Mouse (Mus musculus) intestine, embryonic 16.5 days (tissue): ENCODE results near the gene Ywhab. TPM values are rescaled to one million over a fixed set of nuclear protein-coding genes. Genes with fewer than 3 reads are reported as not detected.

Source experiments
- ATAC-seq: fragments of 200-750 bp; cut with Nextera tagmentation; 2 replicates; pipeline ENCODE4 v1.8.0; 2017; ENCODE audit warnings: moderate TSS enrichment, moderate library complexity
- H3K27ac ChIP-seq: fragments of 300-500 bp; sonication (generic); 2 replicates; pipeline ENCODE4 v1.5.1; 2014; ENCODE audit warnings: mild to moderate bottlenecking, low read length
- H3K27me3 ChIP-seq: fragments of 300-500 bp; sonication (generic); replicated peaks from 2 replicates; pipeline ENCODE4 v1.6.1; 2014; ENCODE audit warnings: low read length, control low read depth, mixed read lengths; ENCODE audit not compliant: control insufficient read depth, insufficient read depth
- H3K36me3 ChIP-seq: fragments of 300-500 bp; sonication (generic); 2 replicates; pipeline ENCODE4 v1.6.1; 2014; ENCODE audit warnings: low read length, control low read depth; ENCODE audit not compliant: control insufficient read depth, insufficient read depth
- H3K4me1 ChIP-seq: fragments of 300-500 bp; sonication (generic); 2 replicates; pipeline ENCODE4 v1.6.1; 2014; ENCODE audit warnings: low read length, control low read depth, mixed read lengths; ENCODE audit not compliant: control insufficient read depth, insufficient read depth
- H3K4me2 ChIP-seq: fragments of 300-500 bp; sonication (generic); 2 replicates; pipeline ENCODE4 v1.6.1; 2014; ENCODE audit warnings: low read depth, low read length, control low read depth
- H3K4me3 ChIP-seq: fragments of 300-500 bp; sonication (generic); 2 replicates; pipeline ENCODE4 v1.5.1; 2014; ENCODE audit warnings: mild to moderate bottlenecking, low read length
- H3K9ac ChIP-seq: fragments of 300-500 bp; sonication (generic); 2 replicates; pipeline ENCODE4 v1.6.1; 2014; ENCODE audit warnings: low read depth, low read length
- H3K9me3 ChIP-seq: fragments of 300-500 bp; sonication (generic); 2 replicates; pipeline ENCODE4 v1.6.1; 2016; ENCODE audit warnings: low read length, control low read depth; ENCODE audit not compliant: control insufficient read depth
- WGBS: fragments of 180-500 bp; shearing (Covaris S2); extraction: QIAGEN DNeasy Blood & Tissue Kit; methylation state at CpG from one replicate; pipeline ENCODE4 v1.1.7; 2014; 5-methylcytosine and 5-hydroxymethylcytosine counted together
- polyA plus RNA-seq: library from polyadenylated mRNA; unstranded; fragments of >200 nt; fragmentation: Nextera tagmentation; extraction: Ambion mirVana; gene quantifications from 2 replicates; pipeline ENCODE4 v1.2.1, GENCODE M21; 2015

Gene Ywhab
- polyA plus RNA-seq, 1 experiment from 2014 or later: 238 TPM

GRCm38 (mm10) chr2:164053767-164054166 is 59.0 kb downstream of the Ywhab start:
- Histone ChIP-seq H3K27ac (no peak overlapping the region), H3K36me3 (peaks cover 16% of the 10 kb centered on the region), H3K9ac (no peak overlapping the region), H3K4me2 (no peak overlapping the region), H3K27me3 (no peaks in the 10 kb centered on the region), H3K9me3 (no peaks in the 10 kb centered on the region), H3K4me3 (no peak overlapping the region), H3K4me1 (no peaks in the 10 kb centered on the region)
- 87% methylated on average over 8 of the region's 8 CpGs for WGBS
- ATAC-seq: no peak

DNA sequence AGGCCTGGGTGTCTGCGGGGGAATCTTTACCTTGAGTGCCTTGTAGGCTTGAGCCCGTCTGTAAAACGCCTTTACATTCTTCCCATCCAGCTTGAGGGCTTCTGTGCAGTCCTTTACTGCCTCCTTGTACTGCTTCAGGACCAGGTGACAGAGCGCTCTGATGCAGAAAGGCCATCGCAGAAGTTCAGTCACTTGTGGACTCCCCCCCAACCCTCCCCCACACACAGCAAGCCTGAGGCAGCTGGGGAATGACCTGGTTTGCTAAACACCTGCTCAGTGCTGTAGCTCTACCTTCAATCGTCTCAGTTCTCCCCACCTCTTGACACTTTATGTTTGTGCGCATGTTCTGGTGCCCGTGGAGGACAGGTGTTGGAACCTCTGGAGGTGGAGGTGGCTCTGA is 59.9 kb downstream of the Ywhab start:
- Histone ChIP-seq H3K4me3 (no peak overlapping the region), H3K4me2 (no peak overlapping the region), H3K27me3 (no peaks in the 10 kb centered on the region), H3K9me3 (no peaks in the 10 kb centered on the region), H3K36me3 (peaks cover 21% of the 10 kb centered on the region), H3K4me1 (no peaks in the 10 kb centered on the region), H3K9ac (no peak overlapping the region), H3K27ac (no peak overlapping the region)
- WGBS: 89% methylated on average over 8 of the region's 8 CpGs
- ATAC-seq: no peak

DNA sequence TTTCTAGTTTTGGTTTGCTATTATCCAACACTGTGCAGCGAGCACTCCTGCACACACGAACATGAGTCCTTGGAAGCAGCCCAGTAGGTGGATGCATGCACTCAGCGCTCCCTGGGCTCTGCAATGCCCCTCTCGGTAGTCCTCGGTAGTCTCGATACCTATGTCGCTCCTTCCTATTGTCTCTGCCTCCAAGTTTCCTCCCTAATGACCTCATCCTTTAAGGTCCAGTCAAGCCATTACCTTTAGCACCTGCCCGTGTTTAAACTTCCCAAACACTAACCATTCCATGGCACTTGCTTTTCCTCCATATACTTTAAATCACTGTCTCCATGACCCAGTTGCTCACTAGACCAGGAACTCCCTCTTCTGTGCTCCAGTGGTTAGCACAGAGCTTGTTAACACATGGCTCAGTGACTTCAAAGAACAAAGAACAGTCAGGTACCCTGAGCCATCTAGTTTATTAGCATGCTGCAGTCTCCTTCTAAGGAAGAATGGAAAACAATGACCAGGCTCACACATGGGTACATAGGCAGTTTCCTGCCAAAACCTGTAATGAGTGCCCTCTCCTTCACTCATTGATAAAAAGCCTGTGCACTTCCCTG is 65.0 kb downstream of the Ywhab start:
- Histone ChIP-seq H3K9me3 (no peaks in the 10 kb centered on the region), H3K4me1 (no peaks in the 10 kb centered on the region), H3K4me2 (no peak overlapping the region), H3K36me3 (peaks cover 35% of the 10 kb centered on the region), H3K4me3 (no peak overlapping the region), H3K27ac (no peak overlapping the region), H3K27me3 (no peaks in the 10 kb centered on the region), H3K9ac (no peak overlapping the region)
- WGBS: 91% methylated on average over 8 of the region's 8 CpGs
- no peak for ATAC-seq

Other genes starting within 250 kb of the Ywhab start
- 5.8 and 7.4 TPM in 2 replicates for gene Ada, start 244.7 kb upstream of the Ywhab start, polyA plus RNA-seq
- gene Ccn5, start 174.1 kb upstream of the Ywhab start, polyA plus RNA-seq: 0.24 and 0.76 TPM in 2 replicates
- not detected in 2 replicates for gene Kcnk15, start 141.3 kb upstream of the Ywhab start, polyA plus RNA-seq
- 0.23 and 0.35 TPM in 2 replicates for gene Rims4, start 76.3 kb upstream of the Ywhab start, polyA plus RNA-seq
- 0.89 and 1.5 TPM in 2 replicates for gene Pabpc1l, start 30.5 kb downstream of the Ywhab start, polyA plus RNA-seq
- gene Stk4, start 75.4 kb downstream of the Ywhab start, polyA plus RNA-seq: 18.1 and 18.4 TPM in 2 replicates
- 55.6 and 57.5 TPM in 2 replicates for gene Tomm34, start 76.2 kb downstream of the Ywhab start, polyA plus RNA-seq
- 0.22 and 0.45 TPM in 2 replicates for gene Kcns1, start 176.2 kb downstream of the Ywhab start, polyA plus RNA-seq
- gene Wfdc5, start 187.8 kb downstream of the Ywhab start, polyA plus RNA-seq: not detected in 2 replicates
- gene Wfdc12, start 195.6 kb downstream of the Ywhab start, polyA plus RNA-seq: not detected in 2 replicates
- gene Wfdc15a, start 205.2 kb downstream of the Ywhab start, polyA plus RNA-seq: not detected in 2 replicates
- gene Wfdc15b, start 226.7 kb downstream of the Ywhab start, polyA plus RNA-seq: 19.6 and 23.4 TPM in 2 replicates
- gene Svs2, start 243.5 kb downstream of the Ywhab start, polyA plus RNA-seq: not detected in 2 replicates